Mouse (Mus musculus): Measurements from ENCODE around the gene Phpt1.

DNA sequence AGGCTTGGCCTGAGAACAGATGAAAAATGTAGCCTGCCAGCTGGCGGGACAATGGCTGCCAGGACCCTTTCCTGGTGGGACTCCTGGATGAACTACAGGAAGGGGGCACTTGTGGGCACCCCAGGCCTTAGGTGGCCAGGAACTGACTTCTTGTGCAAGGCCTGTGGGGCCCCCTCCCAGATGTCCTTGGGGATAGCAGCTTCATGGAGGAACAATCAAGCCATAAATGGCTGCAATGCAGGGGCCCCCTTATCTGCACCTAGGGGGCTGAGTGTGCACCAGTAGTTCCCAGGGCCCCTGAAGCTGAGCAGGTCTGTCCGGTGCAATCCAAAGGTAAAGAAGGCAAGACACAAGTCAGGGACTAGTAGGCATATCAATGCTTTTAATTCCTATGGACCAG, 2.0 kb downstream of the Phpt1 start:
- no peak for TF ChIP-seq POLR2A (IDR thresholded peaks at IDR 0.05; ENCODE audit: borderline replicate concordance, control insufficient read depth, low read depth, low read length)
- TF ChIP-seq CTCF (IDR thresholded peaks at IDR 0.05; ENCODE audit: control insufficient read depth, insufficient read depth, low read length) = no peak

All from bone marrow, adult 2 months (tissue).